Mouse (Mus musculus): Measurements from ENCODE around the gene Ppp1r12c. TPM values are rescaled to one million over a fixed set of nuclear protein-coding genes. Genes with fewer than 3 reads are reported as not detected.

Gene Ppp1r12c
- polyA plus RNA-seq, 2 experiments = 15.6 to 22.2 TPM

DNA sequence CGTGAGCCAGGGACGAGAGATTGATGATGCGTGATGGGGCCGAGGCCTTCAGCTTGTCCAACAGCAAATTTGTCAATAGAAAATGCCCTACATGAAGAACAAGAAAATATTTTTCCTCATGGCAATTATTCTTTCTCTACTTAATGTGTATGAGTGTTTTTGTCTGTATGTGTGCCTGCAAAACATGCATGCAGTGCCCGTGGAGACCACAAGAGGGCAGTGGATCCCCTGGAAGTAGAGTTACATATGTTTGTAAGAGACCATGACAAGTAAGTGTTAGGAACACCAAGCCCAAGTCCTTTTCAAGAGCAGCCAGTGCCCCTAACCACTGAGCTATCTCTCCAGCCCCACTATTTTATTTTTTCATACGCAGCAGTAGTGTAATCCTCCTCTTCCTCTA, 69.9 kb downstream of the Ppp1r12c start:
- Histone ChIP-seq H3K4me3 (ENCODE audit: insufficient read depth in 1 of 2, low read depth in 2 of 2, low read length in 2 of 2) (no peak overlapping the region), H3K4me1 (replicated peaks; ENCODE audit: control insufficient read depth in 2 of 2, insufficient read depth in 2 of 2, low read length in 1 of 2) (no peaks in the 10 kb centered on the region), H3K27ac (no peak overlapping the region), H3K9me3 (ENCODE audit: control insufficient read depth, low read length) (no peaks in the 10 kb centered on the region), H3K36me3 (replicated peaks; ENCODE audit: control insufficient read depth, insufficient read depth, low read depth) (no peaks in the 10 kb centered on the region; the same call in 1 of the 2 replicates), H3K9ac (replicated peaks) (no peak overlapping the region), H3K27me3 (ENCODE audit: control insufficient read depth, insufficient read depth, low read length) (no peaks in the 10 kb centered on the region), H3K4me2 (ENCODE audit: low read depth) (no peak overlapping the region)
- 67% methylated on average over 6 of the region's 6 CpGs for WGBS (ENCODE audit: insufficient replicate concordance)
- no peak for ATAC-seq (ENCODE audit: insufficient read depth)
- no peak for TF ChIP-seq EP300 (IDR thresholded peaks at IDR 0.05; ENCODE audit: low read depth)
- TF ChIP-seq CTCF (IDR thresholded peaks at IDR 0.05; ENCODE audit: low read depth) = peak; percentile 87
- DNase-seq (ENCODE audit: low read depth in 3 of 3, low spot score in 3 of 3) = peak; percentile 41 to 51 (median 41)

Small RNA genes within 50 kb of the gene (microRNA-seq; reads per million reads assigned to microRNA genes)
- gene Gm24605 = not detected

Other genes starting within 250 kb of the Ppp1r12c start
- gene Ncr1, start 164.0 kb downstream of the Ppp1r12c start, polyA plus RNA-seq (2012; rRNA removed) = 0.03 TPM in 1 of 2 replicates, not detected in the other
- not detected in 2 replicates for gene Ncr1, start 164.0 kb downstream of the Ppp1r12c start, polyA plus RNA-seq (2014; fragmentation: Nextera tagmentation; extraction: Ambion mirVana)
- 1.1 TPM in 2 replicates for gene Gp6, start 103.9 kb downstream of the Ppp1r12c start, polyA plus RNA-seq (2012; rRNA removed)
- 3.6 and 4.6 TPM in 2 replicates for gene Gp6, start 103.9 kb downstream of the Ppp1r12c start, polyA plus RNA-seq (2014; fragmentation: Nextera tagmentation; extraction: Ambion mirVana)
- gene Rdh13, start 56.0 kb downstream of the Ppp1r12c start, polyA plus RNA-seq (2012; rRNA removed) = 3.1 and 4.0 TPM in 2 replicates
- gene Rdh13, start 56.0 kb downstream of the Ppp1r12c start, polyA plus RNA-seq (2014; fragmentation: Nextera tagmentation; extraction: Ambion mirVana) = 5.2 and 5.6 TPM in 2 replicates
- 1.0 and 1.6 TPM in 2 replicates for gene Eps8l1, start 41.0 kb downstream of the Ppp1r12c start, polyA plus RNA-seq (2012; rRNA removed)
- gene Eps8l1, start 41.0 kb downstream of the Ppp1r12c start, polyA plus RNA-seq (2014; fragmentation: Nextera tagmentation; extraction: Ambion mirVana) = 0.10 and 1.2 TPM in 2 replicates
- 2.0 and 4.0 TPM in 2 replicates for gene Tnnt1, start 14.7 kb upstream of the Ppp1r12c start, polyA plus RNA-seq (2012; rRNA removed)
- gene Tnnt1, start 14.7 kb upstream of the Ppp1r12c start, polyA plus RNA-seq (2014; fragmentation: Nextera tagmentation; extraction: Ambion mirVana) = 2.6 and 3.3 TPM in 2 replicates
- 0.30 and 0.35 TPM in 2 replicates for gene Tnni3, start 22.5 kb upstream of the Ppp1r12c start, polyA plus RNA-seq (2012; rRNA removed)
- gene Tnni3, start 22.5 kb upstream of the Ppp1r12c start, polyA plus RNA-seq (2014; fragmentation: Nextera tagmentation; extraction: Ambion mirVana) = 0.45 TPM in 1 of 2 replicates, not detected in the other
- gene Dnaaf3, start 30.8 kb upstream of the Ppp1r12c start, polyA plus RNA-seq (2012; rRNA removed) = 0.39 and 0.42 TPM in 2 replicates
- gene Dnaaf3, start 30.8 kb upstream of the Ppp1r12c start, polyA plus RNA-seq (2014; fragmentation: Nextera tagmentation; extraction: Ambion mirVana) = 0.09 TPM in 1 of 2 replicates, not detected in the other
- gene Syt5, start 45.9 kb upstream of the Ppp1r12c start, polyA plus RNA-seq (2012; rRNA removed) = 0.15 and 0.22 TPM in 2 replicates
- 0.25 and 0.81 TPM in 2 replicates for gene Syt5, start 45.9 kb upstream of the Ppp1r12c start, polyA plus RNA-seq (2014; fragmentation: Nextera tagmentation; extraction: Ambion mirVana)
- not detected in 2 replicates for gene Ptprh, start 102.4 kb upstream of the Ppp1r12c start, polyA plus RNA-seq (2012; rRNA removed)
- not detected in 2 replicates for gene Ptprh, start 102.4 kb upstream of the Ppp1r12c start, polyA plus RNA-seq (2014; fragmentation: Nextera tagmentation; extraction: Ambion mirVana)
- gene Tmem86b, start 129.7 kb upstream of the Ppp1r12c start, polyA plus RNA-seq (2012; rRNA removed) = 36.4 and 51.0 TPM in 2 replicates
- 30.5 and 32.9 TPM in 2 replicates for gene Tmem86b, start 129.7 kb upstream of the Ppp1r12c start, polyA plus RNA-seq (2014; fragmentation: Nextera tagmentation; extraction: Ambion mirVana)
- gene Ppp6r1, start 157.3 kb upstream of the Ppp1r12c start, polyA plus RNA-seq (2012; rRNA removed) = 30.8 and 33.6 TPM in 2 replicates
- 4.3 and 5.1 TPM in 2 replicates for gene Ppp6r1, start 157.3 kb upstream of the Ppp1r12c start, polyA plus RNA-seq (2014; fragmentation: Nextera tagmentation; extraction: Ambion mirVana)
- 28.2 and 38.5 TPM in 2 replicates for gene Hspbp1, start 183.4 kb upstream of the Ppp1r12c start, polyA plus RNA-seq (2012; rRNA removed)
- gene Hspbp1, start 183.4 kb upstream of the Ppp1r12c start, polyA plus RNA-seq (2014; fragmentation: Nextera tagmentation; extraction: Ambion mirVana) = 56.7 and 60.6 TPM in 2 replicates
- 0.39 and 0.54 TPM in 2 replicates for gene Brsk1, start 188.9 kb upstream of the Ppp1r12c start, polyA plus RNA-seq (2012; rRNA removed)
- not detected in 2 replicates for gene Brsk1, start 188.9 kb upstream of the Ppp1r12c start, polyA plus RNA-seq (2014; fragmentation: Nextera tagmentation; extraction: Ambion mirVana)
- gene Tmem150b, start 223.6 kb upstream of the Ppp1r12c start, polyA plus RNA-seq (2012; rRNA removed) = 0.31 TPM in 2 replicates
- gene Tmem150b, start 223.6 kb upstream of the Ppp1r12c start, polyA plus RNA-seq (2014; fragmentation: Nextera tagmentation; extraction: Ambion mirVana) = 0.18 TPM in 1 of 2 replicates, not detected in the other
- 75.7 and 78.7 TPM in 2 replicates for gene Kmt5c, start 238.4 kb upstream of the Ppp1r12c start, polyA plus RNA-seq (2012; rRNA removed)
- 37.8 and 44.7 TPM in 2 replicates for gene Kmt5c, start 238.4 kb upstream of the Ppp1r12c start, polyA plus RNA-seq (2014; fragmentation: Nextera tagmentation; extraction: Ambion mirVana)